Mouse (Mus musculus): Measurements from ENCODE around the gene Stip1. TPM values are rescaled to one million over a fixed set of nuclear protein-coding genes. Genes with fewer than 3 reads are reported as not detected.

Gene Stip1
- polyA plus RNA-seq, 1 experiment from 2014 or later = 376 TPM

DNA sequence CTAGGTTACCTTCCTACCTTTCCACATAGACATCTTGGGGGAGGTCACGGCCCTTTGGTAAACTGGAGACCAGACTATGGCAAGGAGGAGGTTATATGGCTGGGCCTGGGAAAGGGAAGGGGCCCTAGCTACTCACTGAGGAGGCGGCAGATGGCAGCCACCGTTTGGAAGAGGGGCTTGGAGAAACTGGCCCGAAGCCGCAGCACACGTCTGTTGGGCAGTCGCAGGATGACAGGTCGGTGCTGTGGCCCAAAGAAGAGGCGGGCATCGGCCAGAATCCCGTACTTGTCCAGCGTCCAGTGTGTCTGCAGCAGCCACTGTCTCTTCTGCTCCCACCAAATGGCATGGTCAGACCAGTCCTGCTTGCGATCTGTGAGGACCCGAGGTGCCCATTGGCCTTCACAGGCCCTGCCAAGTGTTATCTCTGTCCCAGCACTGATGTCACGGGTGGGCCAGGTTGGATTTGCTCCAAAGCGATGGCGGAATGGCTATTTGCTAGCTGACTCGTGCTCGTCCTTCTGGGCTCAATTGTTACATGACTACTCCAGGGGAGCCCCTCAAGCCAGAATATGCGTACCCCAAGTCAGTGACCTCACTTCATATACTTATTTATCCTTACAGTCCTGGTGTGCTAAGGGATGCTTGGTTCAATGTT, 25.2 kb downstream of the Stip1 start:
- Histone ChIP-seq H3K36me3 (ENCODE audit: control insufficient read depth, insufficient read depth, low read length) (peaks cover under 1% of the 10 kb centered on the region; the same call in 1 of the 2 replicates), H3K27ac (ENCODE audit: low read depth, low read length) (no peak overlapping the region), H3K4me2 (replicated peaks; ENCODE audit: low read depth, low read length) (no peak overlapping the region), H3K4me3 (ENCODE audit: low read depth, low read length) (no peak overlapping the region), H3K9ac (ENCODE audit: low read depth, low read length) (no peak overlapping the region), H3K4me1 (replicated peaks; ENCODE audit: control insufficient read depth, insufficient read depth, low read length) (no peaks in the 10 kb centered on the region), H3K9me3 (ENCODE audit: control insufficient read depth, low read length) (no peaks in the 10 kb centered on the region), H3K27me3 (ENCODE audit: control insufficient read depth, insufficient read depth, low read length) (no peaks in the 10 kb centered on the region)
- ATAC-seq (ENCODE audit: low FRiP score) (no peak), DNase-seq (ENCODE audit: low spot score) (no peak)
- WGBS = 92% methylated on average over 20 of the region's 20 CpGs

DNA sequence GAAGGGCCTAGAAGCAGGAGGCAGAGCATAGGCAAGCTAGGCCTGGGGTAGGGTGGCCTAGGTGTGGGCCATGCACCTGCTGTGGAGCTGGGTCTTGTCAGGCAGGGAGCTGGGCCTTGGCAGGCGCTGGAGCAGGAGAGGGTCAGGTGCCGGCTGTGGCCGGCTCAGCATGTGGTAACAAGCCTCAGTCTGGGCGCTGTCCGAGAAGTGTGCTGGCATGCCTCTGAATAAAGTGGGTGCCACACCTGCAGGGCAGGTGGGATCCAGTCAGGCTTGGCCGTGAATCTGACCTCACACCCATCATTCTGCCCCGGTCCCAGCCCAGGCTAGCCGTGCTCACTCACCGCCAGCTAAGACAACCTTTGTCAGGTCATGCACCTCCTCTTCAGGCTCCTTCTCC, 25.8 kb downstream of the Stip1 start:
- H3K4me1 ChIP-seq (replicated peaks; ENCODE audit: control insufficient read depth, insufficient read depth, low read length) = no peaks in the 10 kb centered on the region
- 83% methylated on average over 9 of the region's 9 CpGs for WGBS
- H3K27ac ChIP-seq (ENCODE audit: low read depth, low read length) = no peak overlapping the region
- no peaks in the 10 kb centered on the region for H3K9me3 ChIP-seq (ENCODE audit: control insufficient read depth, low read length)
- no peak overlapping the region for H3K4me3 ChIP-seq (ENCODE audit: low read depth, low read length)
- ATAC-seq (ENCODE audit: low FRiP score) = no peak
- no peak for DNase-seq (ENCODE audit: low spot score)
- H3K4me2 ChIP-seq (replicated peaks; ENCODE audit: low read depth, low read length) = no peak overlapping the region
- H3K36me3 ChIP-seq (ENCODE audit: control insufficient read depth, insufficient read depth, low read length) = no peaks in the 10 kb centered on the region
- no peak overlapping the region for H3K9ac ChIP-seq (ENCODE audit: low read depth, low read length)
- no peaks in the 10 kb centered on the region for H3K27me3 ChIP-seq (ENCODE audit: control insufficient read depth, insufficient read depth, low read length)

DNA sequence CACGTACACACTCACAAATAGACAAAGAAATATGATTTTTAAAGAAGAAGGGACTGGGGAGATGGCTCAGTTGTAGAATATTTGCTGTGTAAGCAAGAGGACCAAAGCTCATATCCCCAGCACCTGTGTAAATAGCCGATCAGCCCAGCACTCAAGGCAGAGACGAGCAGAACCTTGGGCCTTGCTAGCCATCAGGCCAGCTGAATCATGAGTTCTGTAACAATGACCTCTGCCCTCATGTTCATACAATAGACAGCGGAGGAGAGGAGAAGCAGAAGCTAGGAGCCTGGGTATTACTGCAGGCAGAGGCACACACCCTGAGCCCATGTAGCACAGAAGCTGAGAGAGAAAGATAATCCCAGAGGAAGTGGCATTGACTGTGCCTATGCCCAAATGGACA, 27.3 kb downstream of the Stip1 start:
- DNase-seq (ENCODE audit: low spot score) = no peak
- Histone ChIP-seq H3K4me2 (replicated peaks; ENCODE audit: low read depth, low read length) (no peak overlapping the region), H3K4me3 (ENCODE audit: low read depth, low read length) (no peak overlapping the region), H3K27ac (ENCODE audit: low read depth, low read length) (no peak overlapping the region), H3K9ac (ENCODE audit: low read depth, low read length) (no peak overlapping the region), H3K9me3 (ENCODE audit: control insufficient read depth, low read length) (no peaks in the 10 kb centered on the region), H3K36me3 (ENCODE audit: control insufficient read depth, insufficient read depth, low read length) (no peaks in the 10 kb centered on the region), H3K4me1 (replicated peaks; ENCODE audit: control insufficient read depth, insufficient read depth, low read length) (no peaks in the 10 kb centered on the region), H3K27me3 (ENCODE audit: control insufficient read depth, insufficient read depth, low read length) (no peaks in the 10 kb centered on the region)
- ATAC-seq (ENCODE audit: low FRiP score) = no peak
- 74% methylated on average over 4 of the region's 4 CpGs for WGBS

DNA sequence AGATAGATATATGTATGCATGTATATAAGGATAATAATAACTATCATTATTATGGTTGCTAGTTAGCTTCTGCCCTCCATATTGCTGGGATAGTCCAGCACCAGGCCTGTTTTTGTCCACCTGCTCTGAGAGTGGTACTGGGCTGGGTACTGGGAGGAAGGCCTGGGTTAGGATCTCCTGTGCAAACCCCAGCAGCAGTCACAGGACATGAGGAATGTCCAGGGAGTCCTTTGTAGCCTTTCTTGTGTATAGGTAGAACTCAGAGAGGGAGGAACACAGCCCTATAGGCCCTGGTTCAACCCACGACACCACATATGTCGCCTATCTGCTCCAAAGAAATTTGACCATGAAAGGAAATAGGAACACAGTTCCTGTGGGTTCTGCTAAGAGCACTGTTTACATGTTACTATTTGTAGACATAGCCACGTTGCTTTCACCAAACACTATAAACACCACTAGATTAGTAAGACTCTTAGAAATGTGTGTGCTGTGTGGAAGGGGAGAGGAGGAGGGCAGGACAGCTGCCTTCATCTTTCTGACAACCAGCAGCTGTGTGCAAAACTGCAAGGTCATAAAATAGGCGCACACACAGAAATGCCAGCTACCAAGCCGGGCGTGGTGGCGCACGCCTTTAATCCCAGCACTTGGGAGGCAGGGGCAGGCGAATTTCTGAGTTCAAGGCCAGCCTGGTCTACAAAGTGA, 32.7 kb downstream of the Stip1 start:
- H3K27me3 ChIP-seq (ENCODE audit: control insufficient read depth, insufficient read depth, low read length) = no peaks in the 10 kb centered on the region
- H3K27ac ChIP-seq (ENCODE audit: low read depth, low read length) = no peak overlapping the region
- no peaks in the 10 kb centered on the region for H3K4me1 ChIP-seq (replicated peaks; ENCODE audit: control insufficient read depth, insufficient read depth, low read length)
- ATAC-seq (ENCODE audit: low FRiP score) (no peak), DNase-seq (ENCODE audit: low spot score) (no peak)
- H3K9ac ChIP-seq (ENCODE audit: low read depth, low read length) = no peak overlapping the region
- WGBS = 89% methylated on average over 8 of the region's 9 CpGs
- no peak overlapping the region for H3K4me3 ChIP-seq (ENCODE audit: low read depth, low read length)
- H3K9me3 ChIP-seq (ENCODE audit: control insufficient read depth, low read length) = no peaks in the 10 kb centered on the region
- no peaks in the 10 kb centered on the region for H3K36me3 ChIP-seq (ENCODE audit: control insufficient read depth, insufficient read depth, low read length)
- H3K4me2 ChIP-seq (replicated peaks; ENCODE audit: low read depth, low read length) = no peak overlapping the region

DNA sequence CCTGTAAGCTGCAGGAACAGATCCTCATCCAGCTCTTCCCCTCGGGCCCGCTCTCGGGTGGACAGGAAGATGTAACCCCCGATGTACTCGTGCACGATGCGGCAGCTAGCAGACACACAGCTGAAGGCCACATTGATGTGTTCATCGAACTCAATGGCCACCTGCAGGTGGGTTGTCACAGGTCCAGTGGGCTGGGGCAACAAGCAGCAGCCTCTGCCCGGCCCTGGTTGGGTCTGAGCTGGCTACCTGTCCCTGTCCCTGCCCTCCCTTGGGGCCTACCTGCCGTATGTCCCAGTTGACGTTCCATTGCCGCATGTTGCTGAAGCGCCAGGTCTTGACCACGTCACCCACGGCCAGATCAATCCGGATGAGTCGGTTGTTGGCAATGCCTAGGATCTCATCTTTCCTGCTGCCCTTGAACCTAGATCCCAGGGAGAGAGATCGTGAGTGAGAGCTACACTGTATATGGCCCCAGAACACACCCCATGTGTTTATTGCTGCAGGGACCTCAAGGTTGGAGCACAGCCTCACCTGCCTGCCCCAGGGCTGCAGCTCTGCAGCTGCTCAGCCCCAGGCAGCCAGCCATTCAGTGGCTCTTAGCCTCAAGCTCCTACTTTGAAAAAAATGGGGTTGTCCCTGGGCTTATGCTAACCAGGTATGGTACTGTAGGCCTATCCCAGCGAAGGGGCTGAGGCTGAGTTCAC, 40.3 kb downstream of the Stip1 start:
- Histone ChIP-seq H3K4me1 (replicated peaks; ENCODE audit: control insufficient read depth, insufficient read depth, low read length) (peaks cover 7% of the 10 kb centered on the region; the same call in 1 of the 2 replicates), H3K9ac (ENCODE audit: low read depth, low read length) (no peak overlapping the region), H3K4me3 (ENCODE audit: low read depth, low read length) (no peak overlapping the region), H3K36me3 (ENCODE audit: control insufficient read depth, insufficient read depth, low read length) (0 out of 2 replicates have a peak, but pooled peaks cover 4% of the 10 kb centered on the region), H3K4me2 (replicated peaks; ENCODE audit: low read depth, low read length) (no peak overlapping the region), H3K27ac (ENCODE audit: low read depth, low read length) (no peak overlapping the region), H3K27me3 (ENCODE audit: control insufficient read depth, insufficient read depth, low read length) (no peaks in the 10 kb centered on the region), H3K9me3 (ENCODE audit: control insufficient read depth, low read length) (no peaks in the 10 kb centered on the region)
- DNase-seq (ENCODE audit: low spot score) (no peak), ATAC-seq (ENCODE audit: low FRiP score) (no peak)
- 93% methylated on average over 19 of the region's 19 CpGs for WGBS

DNA sequence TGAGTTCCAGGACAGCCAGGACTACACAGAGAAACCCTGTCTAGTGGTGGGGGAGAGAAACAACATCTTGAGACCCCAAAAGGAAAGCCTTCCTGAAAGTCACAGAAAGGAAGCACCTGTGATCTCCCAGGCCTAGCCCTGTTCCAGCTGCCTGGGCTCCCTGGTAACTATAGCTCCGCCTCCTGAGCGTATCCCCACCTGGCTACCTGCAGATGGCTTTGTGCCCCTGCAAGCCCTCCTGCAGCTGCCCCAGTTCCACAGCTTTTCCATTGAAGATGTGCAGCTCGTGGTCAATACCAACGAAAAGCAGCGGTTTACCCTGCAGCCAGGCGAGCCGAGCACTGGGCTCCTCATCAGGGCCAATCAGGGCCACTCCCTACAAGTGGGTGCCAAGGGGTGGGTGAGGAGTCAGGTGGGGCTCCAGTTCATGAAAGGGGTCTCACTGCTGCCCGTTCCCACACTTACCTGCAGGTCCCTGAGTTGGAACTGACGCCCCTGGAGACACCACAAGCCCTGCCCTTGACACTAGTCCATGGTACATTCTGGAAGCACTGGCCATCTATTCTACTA, 42.0 kb downstream of the Stip1 start:
- no peak overlapping the region for H3K4me2 ChIP-seq (replicated peaks; ENCODE audit: low read depth, low read length)
- H3K36me3 ChIP-seq (ENCODE audit: control insufficient read depth, insufficient read depth, low read length) = 0 out of 2 replicates have a peak, but pooled peaks cover 4% of the 10 kb centered on the region

DNA sequence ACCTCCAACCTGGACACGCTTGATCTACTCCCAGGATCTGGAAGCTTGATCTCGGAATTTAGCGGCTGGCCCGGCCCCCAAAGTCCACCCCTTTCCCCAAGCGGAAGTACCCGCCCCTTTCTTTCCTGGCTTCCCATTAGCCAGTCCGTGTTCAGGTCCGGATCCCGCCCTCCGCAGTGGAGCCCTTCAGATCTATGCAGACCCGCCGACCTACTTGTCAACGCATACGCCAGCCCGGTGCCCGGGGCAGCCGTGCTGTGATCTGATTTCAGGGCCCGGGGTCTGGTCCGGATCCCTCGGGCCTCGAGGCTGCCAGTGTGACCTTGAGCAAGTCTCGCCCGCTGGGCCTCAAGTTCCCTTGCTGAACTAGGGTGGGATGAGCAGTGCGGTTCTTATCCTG, 43.8 kb downstream of the Stip1 start, which contains the start of the genes Nudt22 and Trpt1:
Gene Nudt22 (minus strand): TSS at position 112 of the 400 bp plus-strand sequence.
Gene Trpt1 (plus strand): TSS at position 126 of the 400 bp plus-strand sequence.
- no peaks in the 10 kb centered on the region for H3K9me3 ChIP-seq (ENCODE audit: control insufficient read depth, low read length)
- peaks cover 10% of the 10 kb centered on the region for H3K4me1 ChIP-seq (replicated peaks; ENCODE audit: control insufficient read depth, insufficient read depth, low read length)
- 0 out of 2 replicates have a peak within 1 kb of the TSS, but pooled peaks have one; percentile 45 for H3K27ac ChIP-seq (ENCODE audit: low read depth, low read length)
- WGBS = 1% methylated on average over 24 of the region's 24 CpGs
- H3K4me2 ChIP-seq (replicated peaks; ENCODE audit: low read depth, low read length) = peak within 1 kb of the TSS; percentile 78
- peak within 1 kb of the TSS; percentile 71 for H3K9ac ChIP-seq (ENCODE audit: low read depth, low read length)
- H3K27me3 ChIP-seq (ENCODE audit: control insufficient read depth, insufficient read depth, low read length) = no peaks in the 10 kb centered on the region
- H3K36me3 ChIP-seq (ENCODE audit: control insufficient read depth, insufficient read depth, low read length) = 0 out of 2 replicates have a peak, but pooled peaks cover 4% of the 10 kb centered on the region
- DNase-seq (ENCODE audit: low spot score) = peak; percentile 87
- ATAC-seq (ENCODE audit: low FRiP score) = peak; percentile 72
- peak within 1 kb of the TSS; percentile 52 for H3K4me3 ChIP-seq (ENCODE audit: low read depth, low read length)

More for the DNA sequence above, 42.0 kb downstream of the Stip1 start:
- ATAC-seq (ENCODE audit: low FRiP score) = no peak
- H3K9me3 ChIP-seq (ENCODE audit: control insufficient read depth, low read length) = no peaks in the 10 kb centered on the region
- no peak overlapping the region for H3K4me3 ChIP-seq (ENCODE audit: low read depth, low read length)
- H3K27ac ChIP-seq (ENCODE audit: low read depth, low read length) = no peak overlapping the region
- DNase-seq (ENCODE audit: low spot score) = no peak
- H3K4me1 ChIP-seq (replicated peaks; ENCODE audit: control insufficient read depth, insufficient read depth, low read length) = peaks cover 10% of the 10 kb centered on the region; the same call in 1 of the 2 replicates
- no peak overlapping the region for H3K9ac ChIP-seq (ENCODE audit: low read depth, low read length)
- 84% methylated on average over 9 of the region's 9 CpGs for WGBS
- no peaks in the 10 kb centered on the region for H3K27me3 ChIP-seq (ENCODE audit: control insufficient read depth, insufficient read depth, low read length)

DNA sequence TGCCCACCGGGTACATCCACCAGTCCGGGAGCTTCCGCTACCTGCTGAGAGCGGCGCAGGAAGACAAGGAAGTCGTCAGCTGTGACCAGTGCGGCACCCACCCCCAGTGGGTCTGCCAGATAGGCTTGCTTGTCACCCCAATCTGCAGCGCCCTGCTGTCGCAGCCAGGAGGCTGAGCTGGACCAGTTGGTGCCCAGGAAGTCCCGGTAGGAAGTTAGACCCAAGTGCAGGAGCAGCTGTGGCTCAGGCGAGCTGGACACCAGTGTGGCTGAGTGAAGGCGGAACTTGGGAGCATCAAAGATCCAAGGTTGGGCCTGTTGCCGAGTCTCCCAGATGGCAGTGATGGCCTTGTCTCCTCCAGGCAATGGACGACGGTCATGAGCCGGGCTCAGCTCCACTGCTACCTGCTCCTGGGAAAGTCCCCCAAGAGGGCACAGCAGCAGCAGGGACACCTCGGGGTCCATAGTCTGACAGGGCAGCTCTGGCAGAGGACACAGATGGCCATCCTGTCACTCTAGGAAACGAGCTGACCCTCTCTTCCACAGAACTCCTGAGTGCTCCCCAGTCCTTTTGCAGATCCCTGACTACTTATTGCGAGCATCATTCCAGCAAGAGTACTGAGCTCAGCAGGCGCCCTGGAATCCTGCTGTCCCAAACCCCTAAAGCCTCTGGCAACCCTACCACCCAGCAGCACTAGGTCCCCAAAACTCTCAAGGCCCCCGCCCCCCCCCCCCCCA, 44.3 kb downstream of the Stip1 start:
- 49% methylated on average over 21 of the region's 21 CpGs for WGBS
- Histone ChIP-seq H3K9me3 (ENCODE audit: control insufficient read depth, low read length) (no peaks in the 10 kb centered on the region), H3K36me3 (ENCODE audit: control insufficient read depth, insufficient read depth, low read length) (0 out of 2 replicates have a peak, but pooled peaks cover 4% of the 10 kb centered on the region), H3K4me1 (replicated peaks; ENCODE audit: control insufficient read depth, insufficient read depth, low read length) (peaks cover 10% of the 10 kb centered on the region), H3K27ac (ENCODE audit: low read depth, low read length) (no peak overlapping the region), H3K9ac (ENCODE audit: low read depth, low read length) (peak overlapping the region; percentile 61), H3K4me3 (ENCODE audit: low read depth, low read length) (peak overlapping the region; percentile 52), H3K4me2 (replicated peaks; ENCODE audit: low read depth, low read length) (peak overlapping the region; percentile 78), H3K27me3 (ENCODE audit: control insufficient read depth, insufficient read depth, low read length) (no peaks in the 10 kb centered on the region)
- ATAC-seq (ENCODE audit: low FRiP score) = no peak
- no peak for DNase-seq (ENCODE audit: low spot score)

Measured in hindbrain, embryonic 11.5 days (tissue).